8 mouse cellular contexts compared by ENCODE assay signal in genomic region chr1:190979100-190979563, GRCm38 (mm10). TPM values are rescaled to one million over a fixed set of nuclear protein-coding genes. Genes with fewer than 3 reads are reported as not detected.
DNase-seq lines count a peak whose midpoint lies in the region; ATAC-seq and TF ChIP-seq lines count a peak whose summit lies in the region.

Vash2 (minus strand) TSS chr1:190979296.

- intact Hi-C loops in gastrocnemius, adult 2 months (cut with DNase I), result no loop called here

- peak within 1 kb of the TSS; percentile 79 for H3K4me3 ChIP-seq in gastrocnemius, adult 2 months
- H3K4me3 ChIP-seq in hindbrain, embryonic 15.5 days, result peak within 1 kb of the TSS; percentile 74

- WGBS in hindbrain, embryonic 15.5 days, result under 1% methylated on average over 38 of the region's 38 CpGs

- H3K27ac ChIP-seq in gastrocnemius, adult 2 months, result peak within 1 kb of the TSS; percentile 35; the same call in 1 of the 2 replicates
- peak within 1 kb of the TSS; percentile 97 for H3K27ac ChIP-seq in hindbrain, embryonic 15.5 days (replicated peaks)

- peak within 1 kb of the TSS; percentile 84 for H3K9ac ChIP-seq in hindbrain, embryonic 15.5 days

- no peak for TF ChIP-seq CTCF in gastrocnemius, adult 2 months (IDR thresholded peaks at IDR 0.05)

- DNase-seq in adrenal gland, adult (ENCODE audit: inconsistent age in 2 of 2, low spot score in 1 of 2), result peak; percentile 88 to 92
- DNase-seq in cerebellum, postnatal 36 days, result peak; percentile 44 to 55
- DNase-seq in gastrocnemius, adult 2 months, result peak; percentile 88
- peak; percentile 54 to 66 for DNase-seq in layer of hippocampus, postnatal 36 days
- DNase-seq in lung, postnatal 14 days, result peak; percentile 76
- DNase-seq in retina, embryonic 14.5 days (ENCODE audit: low spot score), result peak; percentile 95
- peak; percentile 80 to 88 for DNase-seq in urinary bladder, postnatal 4 days (ENCODE audit: low spot score in 2 of 2)

- peaks cover 2% of the 10 kb centered on the region; the same call in 1 of the 2 replicates for H3K36me3 ChIP-seq in hindbrain, embryonic 15.5 days

- peak within 1 kb of the TSS; percentile 80 for H3K4me2 ChIP-seq in hindbrain, embryonic 15.5 days

- H3K27me3 ChIP-seq in hindbrain, embryonic 15.5 days, result no peaks in the 10 kb centered on the region

- H3K9me3 ChIP-seq in hindbrain, embryonic 15.5 days, result no peaks in the 10 kb centered on the region

- H3K4me1 ChIP-seq in hindbrain, embryonic 15.5 days (replicated peaks), result peaks cover 37% of the 10 kb centered on the region

- ATAC-seq in hindbrain, embryonic 15.5 days (ENCODE audit: low FRiP score, low read depth), result peak; percentile 98

RNA-seq across cellular contexts. Expression of gene Vash2, which starts in this region (rescaled TPM):
- under 1 TPM; 0.20 to 0.66 TPM for total RNA-seq in gastrocnemius, adult 2 months (2021)
- 77.3 and 83.6 TPM in 2 replicates for polyA plus RNA-seq in hindbrain, embryonic 15.5 days (2015; fragmentation: Nextera tagmentation; extraction: Ambion mirVana)
- total RNA-seq in layer of hippocampus, postnatal 36 days (2021), result 1 to 10 TPM; 1.9 to 2.2 TPM

Comparison
In these comparisons a context has a peak if more than half of its experiments do, and no peak if none do; other contexts are left out.
1. Peak in every context shown above with its lines: DNase-seq, ATAC-seq, H3K4me3 ChIP-seq and H3K27ac ChIP-seq.
2. Peak in DNase-seq, H3K4me3 ChIP-seq and H3K27ac ChIP-seq in gastrocnemius, adult 2 months; RNA of the gene not detected or under 1 TPM.